Mouse (Mus musculus) spleen, adult 18-20 months (tissue): Measurements from ENCODE around the gene Itgb5.
A peak's percentile ranks its signal among the peaks of the same experiment; 100 is the strongest.

Experiments used
- DNase-seq, 2 experiments: peaks; one replicate each; pipeline ENCODE4 v3.0.0; 2022; ENCODE audit warnings: mixed read lengths in 2 of 2

The Itgb5 gene

DNA sequence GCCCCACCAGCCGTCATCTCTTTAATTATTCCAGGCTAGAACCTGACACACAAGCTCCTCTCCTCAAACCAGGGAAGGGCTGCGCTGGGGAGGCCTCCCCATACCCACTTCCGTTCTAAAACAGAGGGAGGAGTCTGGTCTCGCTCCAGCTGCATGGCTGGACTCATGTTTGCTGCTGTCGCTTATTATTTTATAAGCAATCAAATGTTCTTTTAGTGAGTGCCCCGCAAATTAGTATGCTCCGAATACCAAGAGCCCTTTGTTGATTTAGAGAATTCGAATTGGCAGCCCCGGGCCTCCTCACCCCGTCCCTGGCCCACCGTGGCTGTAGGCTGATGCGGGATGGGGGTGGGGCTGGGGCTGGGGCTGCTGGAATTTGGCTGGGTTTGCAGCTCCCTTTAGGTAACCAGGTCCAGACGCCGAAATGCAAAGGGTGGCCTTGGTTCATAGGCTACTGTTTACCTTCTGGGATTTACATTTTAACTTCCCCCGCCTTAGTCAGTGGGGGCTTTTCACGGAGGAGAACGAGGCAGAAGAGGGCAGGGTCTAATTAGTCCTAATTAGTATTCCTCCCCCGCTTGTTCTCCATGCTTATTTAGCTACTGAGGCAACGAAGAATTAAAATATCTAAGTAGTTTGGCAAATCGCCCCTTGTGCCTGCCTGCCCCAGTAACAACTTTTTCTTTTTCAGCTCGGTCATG lies 3.4 kb downstream of the Itgb5 start:
- peak in 1 of 2 experiments; percentile 25 for DNase-seq

DNA sequence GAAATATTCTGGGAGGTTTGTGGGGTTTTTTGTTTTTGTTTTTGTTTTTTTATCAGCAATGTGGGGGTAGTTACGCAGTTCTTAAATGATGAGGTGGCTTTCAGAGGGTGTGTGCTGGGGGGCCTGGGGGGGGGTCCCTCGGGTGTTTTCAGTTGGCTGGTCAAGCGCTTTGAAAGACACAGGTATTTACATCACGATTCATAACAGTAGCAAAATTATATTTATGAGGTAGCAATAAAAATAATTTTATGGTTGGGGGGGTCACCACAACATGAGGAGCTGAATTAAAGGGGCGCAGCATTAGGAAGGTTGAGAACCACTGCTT lies 3.9 kb downstream of the Itgb5 start:
- DNase-seq, result no peak

- DNase-seq, result peak in 1 of 2 experiments; percentile 7
Measured at GRCm38 (mm10) chr16:33833781-33834482, 4.5 kb downstream of the Itgb5 start.

- DNase-seq, result no peak
Measured at GRCm38 (mm10) chr16:33836676-33837075, 7.2 kb downstream of the Itgb5 start.

DNA sequence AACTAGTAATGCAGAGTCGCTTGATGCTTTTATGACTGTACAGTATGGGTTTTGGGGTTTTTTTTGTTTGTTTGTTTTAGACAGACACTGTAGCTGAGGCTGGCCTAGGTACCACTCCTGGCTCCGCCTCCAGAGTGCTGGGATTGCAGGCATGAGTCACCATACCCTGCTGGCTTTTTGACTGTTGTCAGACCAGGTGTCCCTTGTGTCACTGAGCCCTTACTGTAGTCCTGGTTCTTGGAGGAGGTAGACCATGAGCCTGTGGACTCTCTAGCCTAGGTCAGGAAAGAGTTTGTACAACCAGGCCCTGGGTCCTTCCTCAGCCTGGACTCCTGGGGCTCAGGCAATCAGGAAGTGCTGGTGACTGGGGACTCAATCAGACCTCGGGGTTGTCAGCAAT lies 7.7 kb downstream of the Itgb5 start:
- DNase-seq, result no peak

- DNase-seq, result no peak
Measured at GRCm38 (mm10) chr16:33840616-33841015, 11.2 kb downstream of the Itgb5 start.

GRCm38 (mm10) chr16:33842081-33842880 lies 12.8 kb downstream of the Itgb5 start:
- no peak for DNase-seq

DNA sequence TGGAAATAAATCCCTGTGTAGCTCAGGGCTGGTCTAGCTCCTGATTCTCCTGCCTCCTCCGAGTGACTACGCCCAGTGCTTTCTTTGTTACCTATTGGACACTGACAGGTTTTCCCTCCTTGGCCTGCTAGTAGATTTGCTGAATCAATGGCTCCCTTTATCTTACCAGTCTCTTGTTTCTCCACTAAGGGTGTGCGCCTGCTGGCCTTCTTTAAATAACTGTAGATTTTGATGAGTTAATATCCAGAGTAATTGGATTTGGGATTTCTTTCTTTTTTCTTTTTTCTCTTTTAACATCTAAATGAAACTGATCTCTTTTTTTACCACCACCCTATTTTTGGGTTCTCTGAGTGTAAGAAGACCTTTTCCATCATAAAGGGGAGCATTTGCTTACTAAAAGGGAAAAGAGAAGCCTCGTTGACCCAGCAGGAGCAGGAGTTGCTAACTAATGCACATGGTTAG lies 14.7 kb downstream of the Itgb5 start:
- DNase-seq, result no peak

DNA sequence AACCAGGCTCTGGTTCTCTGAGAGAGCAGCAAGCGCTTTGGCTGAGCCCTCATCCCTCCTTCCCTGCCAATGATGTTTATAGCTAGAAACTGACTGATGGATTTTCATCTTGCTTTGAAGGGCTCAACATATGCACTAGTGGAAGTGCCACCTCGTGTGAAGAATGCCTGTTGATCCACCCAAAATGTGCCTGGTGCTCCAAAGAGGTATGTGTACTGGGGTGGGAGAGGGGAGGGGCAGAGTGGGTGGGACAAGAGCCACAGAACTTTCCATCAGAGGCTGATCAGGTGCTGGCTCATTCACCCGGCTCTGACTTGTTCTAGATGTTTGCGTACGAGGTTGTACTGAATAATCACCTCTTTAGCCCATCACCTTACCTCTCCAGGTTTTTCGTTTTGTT lies 15.4 kb downstream of the Itgb5 start:
- DNase-seq, result no peak

DNA sequence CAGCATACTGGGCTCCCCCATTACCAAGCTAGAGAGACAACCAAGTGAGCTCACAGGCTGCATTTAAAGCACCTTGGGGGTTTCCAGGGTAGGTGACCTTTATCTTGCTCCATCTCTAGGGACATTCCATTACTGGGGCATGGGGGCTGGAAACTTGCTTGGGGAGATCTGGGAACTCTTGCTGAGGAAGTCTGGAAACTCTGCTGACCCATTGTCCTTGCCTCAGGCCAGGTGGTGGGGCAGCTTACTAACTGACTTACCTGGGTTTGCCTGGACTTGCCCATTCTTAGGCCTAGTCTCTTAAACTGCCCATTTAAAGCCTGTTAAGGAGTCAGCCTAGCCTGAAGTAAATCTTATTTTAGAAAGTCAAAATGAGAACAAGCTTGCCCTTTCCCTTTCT lies 23.8 kb downstream of the Itgb5 start:
- DNase-seq, result no peak

GRCm38 (mm10) chr16:33858766-33859165 lies 29.3 kb downstream of the Itgb5 start:
- no peak for DNase-seq

DNA sequence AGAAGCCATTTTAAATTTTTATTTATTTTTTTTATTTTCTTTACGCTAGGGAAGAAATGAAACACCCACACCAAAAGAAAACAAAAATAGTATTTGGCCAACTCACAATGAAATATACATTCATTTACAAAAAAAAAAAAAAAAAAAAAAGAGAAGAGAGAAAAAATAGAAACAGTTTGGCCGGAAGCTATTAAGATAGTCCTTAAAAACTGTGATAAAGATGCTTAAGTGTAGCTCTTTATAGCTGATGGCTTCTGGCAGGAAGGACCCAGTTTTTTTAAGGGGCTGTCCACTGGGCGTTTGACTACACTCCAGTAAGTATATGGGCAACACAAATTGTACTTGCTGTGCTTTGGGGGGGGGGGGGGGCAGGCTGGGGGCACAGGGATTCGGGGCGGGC lies 29.9 kb downstream of the Itgb5 start:
- DNase-seq, result no peak

DNA sequence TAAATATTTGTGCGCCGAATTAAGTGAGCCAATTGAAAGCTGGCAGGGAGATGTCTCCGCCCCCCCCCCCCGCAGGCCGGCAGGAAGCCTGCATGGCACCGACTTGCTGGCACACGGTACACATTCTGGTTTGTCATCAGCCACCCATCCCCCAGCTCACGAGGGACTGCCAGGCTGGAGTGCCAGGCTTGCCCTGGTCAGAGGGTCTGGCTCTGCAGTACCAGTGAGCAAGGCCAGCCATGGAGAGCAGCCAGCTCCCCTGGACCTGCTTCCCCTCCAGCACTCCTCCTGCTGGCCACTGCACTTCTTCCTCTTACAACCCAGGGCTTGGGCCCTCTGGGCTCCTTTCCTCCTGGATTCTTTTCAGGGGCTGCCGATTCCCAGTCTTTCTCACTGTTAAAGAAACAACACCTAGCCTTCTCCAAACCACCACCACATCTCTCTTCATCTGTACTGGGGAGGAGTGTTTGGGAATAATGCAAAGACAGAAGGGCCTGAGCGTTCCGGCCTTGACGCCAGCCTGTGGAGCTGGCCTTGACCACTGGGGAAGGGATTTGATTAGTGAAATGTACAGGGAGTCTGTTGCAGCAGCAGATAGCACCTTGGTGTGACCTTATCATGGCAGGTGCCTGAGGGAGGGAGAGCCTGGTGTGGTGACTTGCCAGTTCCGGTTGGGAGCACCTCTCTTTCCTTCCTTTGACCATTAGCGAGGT lies 30.7 kb downstream of the Itgb5 start:
- peak; percentile 11 to 21 for DNase-seq

GRCm38 (mm10) chr16:33862406-33862805 lies 32.9 kb downstream of the Itgb5 start:
- DNase-seq, result no peak

DNA sequence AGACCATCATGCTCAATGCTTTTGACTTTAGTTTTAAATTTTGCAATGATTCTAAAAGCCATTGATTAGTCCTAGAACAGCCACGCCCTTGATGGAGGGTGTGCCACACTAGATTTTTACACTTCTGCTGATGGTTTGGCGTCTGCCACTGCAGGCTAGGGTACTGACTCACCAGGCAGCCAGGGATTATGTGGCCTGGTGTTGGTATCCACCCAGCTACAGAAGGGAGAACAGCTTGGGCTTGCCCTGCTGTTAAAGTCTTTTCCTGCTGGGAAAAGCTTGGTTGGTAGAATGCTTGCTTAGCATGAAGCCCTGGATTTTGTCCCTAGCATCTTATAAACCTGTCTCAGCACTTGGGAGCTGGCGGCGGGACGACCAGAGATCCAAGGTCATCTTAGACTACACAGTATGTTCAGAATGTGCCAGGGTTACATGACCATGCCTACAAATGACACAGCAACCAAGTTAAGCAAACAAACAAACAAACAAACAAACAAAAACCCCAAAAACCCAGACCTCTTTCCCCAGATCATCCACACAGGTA lies 33.8 kb downstream of the Itgb5 start:
- DNase-seq, result no peak

DNA sequence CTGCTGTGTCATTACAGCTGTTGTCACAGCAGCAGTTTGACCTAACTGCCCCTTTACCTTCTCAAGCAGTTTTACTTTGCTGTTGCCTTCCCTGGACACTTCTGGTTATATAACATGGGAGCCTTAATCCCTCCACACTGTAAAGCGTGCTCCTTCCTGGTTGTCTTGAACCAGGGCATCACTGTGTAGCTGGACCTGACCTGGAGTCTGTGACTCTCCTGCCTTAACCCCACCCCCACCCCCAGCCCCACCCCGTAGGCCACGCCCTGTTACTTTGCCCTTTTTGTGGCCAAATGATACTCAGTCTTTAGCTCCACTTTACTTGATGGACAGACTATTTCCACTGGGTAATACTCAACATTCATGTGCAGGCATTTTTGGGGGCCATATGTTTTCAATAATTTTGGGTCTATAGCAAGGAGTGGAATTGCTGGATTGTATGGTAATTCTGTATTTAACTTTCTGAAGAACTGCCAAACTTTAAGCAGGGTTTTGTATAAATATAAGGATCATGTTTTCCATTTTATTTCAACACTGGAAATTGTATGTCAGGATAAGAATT lies 40.8 kb downstream of the Itgb5 start:
- no peak for DNase-seq

GRCm38 (mm10) chr16:33870988-33871758 lies 41.7 kb downstream of the Itgb5 start:
- no peak for DNase-seq

DNA sequence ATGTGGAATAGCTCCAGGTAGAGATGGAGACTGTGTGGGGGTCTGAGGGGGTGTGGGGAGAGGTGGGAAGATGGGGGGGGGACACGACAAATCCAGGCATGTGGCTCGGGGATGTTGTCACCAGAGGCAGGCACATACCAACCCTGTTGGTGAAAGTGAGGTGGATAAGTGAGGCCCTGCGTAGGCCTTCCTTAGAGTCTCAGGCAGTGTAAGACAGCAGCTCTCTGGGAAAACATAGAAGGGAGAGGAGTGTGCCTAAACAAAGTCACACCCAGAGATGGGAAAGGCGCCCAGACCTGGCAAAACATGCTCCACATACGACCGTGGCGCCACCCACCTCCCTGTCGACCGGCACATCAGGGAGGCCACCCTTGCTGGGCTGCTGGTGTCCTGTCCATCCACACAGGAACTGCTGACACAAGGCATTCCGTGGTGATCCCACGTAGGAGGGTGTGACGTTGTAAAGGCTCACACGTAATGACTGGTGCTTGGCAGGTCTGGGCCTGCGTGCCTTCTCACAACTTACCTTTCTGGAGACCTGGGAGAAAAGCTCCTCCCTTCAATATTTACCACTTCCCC lies 42.5 kb downstream of the Itgb5 start:
- no peak for DNase-seq

DNA sequence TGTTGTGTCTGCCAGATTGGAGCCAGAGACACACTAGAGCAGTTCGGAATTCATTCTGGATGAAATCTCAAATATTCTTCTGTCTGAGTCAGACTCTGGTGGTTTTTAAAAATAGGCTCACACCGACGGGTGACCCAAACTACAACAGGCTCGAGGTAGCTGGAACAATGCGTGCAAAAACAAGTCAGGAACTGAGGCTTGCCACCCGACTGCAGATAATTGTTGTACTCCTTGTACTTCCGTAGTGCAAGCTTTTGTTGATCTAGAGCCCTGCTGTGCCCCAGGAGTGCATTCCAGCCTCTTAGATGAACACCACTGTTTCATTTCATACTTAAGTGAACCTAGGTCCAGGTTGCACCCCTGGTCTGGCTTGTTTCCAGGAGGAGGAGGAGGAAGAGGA lies 43.8 kb downstream of the Itgb5 start:
- no peak for DNase-seq

- DNase-seq, result no peak
Measured at GRCm38 (mm10) chr16:33878041-33878783, 48.7 kb downstream of the Itgb5 start.

DNA sequence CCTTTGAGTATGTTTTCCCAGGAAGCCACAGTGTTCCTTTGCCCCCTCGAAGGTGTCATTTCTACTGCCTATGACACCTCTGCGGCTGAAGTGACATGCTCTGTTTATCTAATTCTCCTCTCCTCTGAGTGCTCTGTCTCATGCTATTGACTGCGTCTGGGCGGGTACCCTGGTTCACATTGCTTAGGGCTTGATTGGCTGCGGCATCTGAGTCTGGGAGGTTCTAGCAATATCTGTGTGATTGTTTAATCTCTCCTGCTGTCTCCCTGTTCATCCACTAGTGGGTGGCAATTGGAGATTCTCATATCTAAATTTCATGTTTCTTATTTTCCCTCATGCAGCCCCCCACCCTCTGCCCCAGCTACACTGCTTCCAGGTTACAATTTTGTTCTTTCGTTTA lies 49.6 kb downstream of the Itgb5 start:
- DNase-seq, result no peak
